In the genomic region with DNA sequence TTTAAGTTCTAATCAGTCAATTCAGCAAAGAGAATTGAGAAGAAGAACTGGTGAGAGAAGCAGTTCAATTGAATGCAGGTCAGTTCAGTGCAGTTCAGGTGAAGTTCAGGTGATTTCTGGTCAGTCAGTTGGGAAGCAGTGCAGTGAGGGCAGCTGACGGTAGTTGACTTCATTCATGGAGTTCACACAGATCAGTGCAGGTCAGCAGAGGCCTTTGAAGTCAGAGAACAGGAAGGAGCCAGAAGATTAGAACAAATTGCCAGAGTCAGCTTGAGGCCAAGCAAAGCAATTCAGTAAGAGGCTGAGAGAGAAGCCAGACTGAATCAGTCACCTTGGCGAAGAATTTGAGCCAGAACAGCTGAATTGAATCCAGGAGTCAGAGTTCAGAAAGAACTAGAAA, we compare ENCODE assay signal across 18 mouse cellular contexts.
"Had no signal": no experiment of that assay in that cellular context is flagged by ENCODE, and none has a peak within 500 bp of the region (broad histone marks: within the 10 kb centered on the region; RNA-seq: fewer than 3 reads in every experiment).

No protein-coding gene starts in this region.

- H3K9ac ChIP-seq: lung, embryonic 14.5 days; midbrain, embryonic 12.5 days; neural tube, embryonic 13.5 days; neural tube, embryonic 15.5 days had no signal

- H3K4me3 ChIP-seq: midbrain, embryonic 10.5 days; midbrain, embryonic 12.5 days; myocyte; neural tube, embryonic 13.5 days; neural tube, embryonic 15.5 days had no signal

- H3K27ac ChIP-seq: midbrain, embryonic 10.5 days; midbrain, embryonic 12.5 days; neural tube, embryonic 13.5 days; neural tube, embryonic 15.5 days had no signal

- H3K36me3 ChIP-seq: midbrain, embryonic 10.5 days; midbrain, embryonic 12.5 days; neural tube, embryonic 13.5 days; neural tube, embryonic 15.5 days had no signal

- ATAC-seq: midbrain, embryonic 16.5 days had no signal

- H3K4me2 ChIP-seq: lung, embryonic 14.5 days; midbrain, embryonic 12.5 days; neural tube, embryonic 13.5 days; neural tube, embryonic 15.5 days had no signal

- H3K27me3 ChIP-seq: midbrain, embryonic 12.5 days; neural tube, embryonic 13.5 days; neural tube, embryonic 15.5 days had no signal

- DNase-seq: lung, embryonic 14.5 days; lung, postnatal 10 days; lung, postnatal 4 days; midbrain, embryonic 14.5 days; retina, postnatal 1 day; right cerebral cortex, adult 18-20 months; right cerebral cortex, postnatal 25 days; right cerebral cortex, postnatal 4 days; spleen, adult 18-20 months; thymus, adult 18-20 months; thymus, postnatal 14 days; thymus, postnatal 36 days had no signal

- H3K9me3 ChIP-seq: midbrain, embryonic 12.5 days; neural tube, embryonic 13.5 days; neural tube, embryonic 15.5 days had no signal

- H3K4me1 ChIP-seq: midbrain, embryonic 10.5 days; midbrain, embryonic 12.5 days; neural tube, embryonic 13.5 days; neural tube, embryonic 15.5 days had no signal
